Mouse (Mus musculus): ENCODE data around the gene Hsd3b7. TPM values are rescaled to one million over a fixed set of nuclear protein-coding genes. Genes with fewer than 3 reads are reported as not detected.

Hsd3b7 gene
- total RNA-seq, 1 experiment: 14.7 TPM

DNA sequence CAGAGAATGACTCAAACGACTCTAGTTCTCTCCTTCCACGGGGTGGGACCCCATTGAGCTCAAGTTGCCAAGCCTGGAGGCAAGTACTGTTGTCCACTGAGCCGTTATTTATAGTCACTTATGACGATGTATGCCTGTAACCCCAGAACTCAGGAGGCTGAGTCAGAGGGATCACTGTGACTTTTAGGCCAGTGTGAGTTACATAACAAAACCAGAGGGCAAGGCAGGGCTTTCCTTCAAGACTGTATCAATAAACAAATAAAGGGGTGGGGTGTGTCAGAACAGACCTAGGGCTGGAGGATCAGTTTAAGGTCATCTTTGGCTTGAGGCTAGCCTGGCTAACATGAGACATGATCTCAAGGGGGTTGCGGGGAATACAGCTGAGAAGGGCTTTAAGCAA, 50.5 kb downstream of the Hsd3b7 start:
- in situ Hi-C loops (cut with MboI; ENCODE audit: low sequenced_read_pairs in 2 of 2, unreplicated experiment in 2 of 2): no loop called here
- H3K9ac ChIP-seq (ENCODE audit: insufficient read depth, low read depth, low read length, poor library complexity, severe bottlenecking): no peak overlapping the region

More for the DNA sequence above, 50.5 kb downstream of the Hsd3b7 start:
- no peak for DNase-seq (ENCODE audit: low read depth, low spot score)
- Histone ChIP-seq H3K9me3 (ENCODE audit: control insufficient read depth, insufficient read depth, low read depth, low read length) (no peaks in the 10 kb centered on the region), H3K27ac (ENCODE audit: insufficient read depth, low read depth, low read length, poor library complexity, severe bottlenecking) (no peak overlapping the region), H3K4me1 (ENCODE audit: control insufficient read depth in 2 of 2, insufficient read depth in 2 of 2, low read length in 2 of 2, poor library complexity in 1 of 2) (peaks cover 0 to 6% of the 10 kb centered on the region in 2 experiments; a peak in 2 of 4 replicates), H3K4me3 (ENCODE audit: insufficient read depth in 1 of 2, low read depth in 1 of 2, low read length in 2 of 2, poor library complexity in 1 of 2, severe bottlenecking in 1 of 2) (no peak overlapping the region), H3K36me3 (ENCODE audit: control insufficient read depth, insufficient read depth, low read length, poor library complexity, severe bottlenecking) (peaks cover 16% of the 10 kb centered on the region; the same call in 1 of the 2 replicates)
- TF ChIP-seq HCFC1 (IDR thresholded peaks at IDR 0.05; ENCODE audit: borderline replicate concordance, insufficient read depth, low read length): no peak
- no peak for TF ChIP-seq CHD2 (IDR thresholded peaks at IDR 0.05; ENCODE audit: low read depth, low read length)
- no peak for TF ChIP-seq MAFK (IDR thresholded peaks at IDR 0.05; ENCODE audit: insufficient read depth, low read depth, low read length)
- TF ChIP-seq ZC3H11A (IDR thresholded peaks at IDR 0.05; ENCODE audit: borderline replicate concordance, low read depth, low read length): no peak
- no peak for TF ChIP-seq ZNF384 (IDR thresholded peaks at IDR 0.05; ENCODE audit: low read depth, low read length)

Other genes starting within 250 kb of the Hsd3b7 start
- 5.0 TPM in 1 of 2 replicates, not detected in the other for gene Tmem265, start 239.2 kb upstream of the Hsd3b7 start, total RNA-seq (2012; rRNA removed)
- gene Phkg2, start 227.3 kb upstream of the Hsd3b7 start, total RNA-seq (2012; rRNA removed): 32.1 and 46.1 TPM in 2 replicates
- 3.8 and 6.0 TPM in 2 replicates for gene Ccdc189, start 212.0 kb upstream of the Hsd3b7 start, total RNA-seq (2012; rRNA removed)
- gene Rnf40, start 211.8 kb upstream of the Hsd3b7 start, total RNA-seq (2012; rRNA removed): 71.0 and 94.9 TPM in 2 replicates
- gene Zfp629, start 184.8 kb upstream of the Hsd3b7 start, total RNA-seq (2012; rRNA removed): 2.1 and 2.9 TPM in 2 replicates
- gene Bcl7c, start 91.7 kb upstream of the Hsd3b7 start, total RNA-seq (2012; rRNA removed): 35.6 and 36.8 TPM in 2 replicates
- 2.3 and 3.0 TPM in 2 replicates for gene Ctf1, start 87.9 kb upstream of the Hsd3b7 start, total RNA-seq (2012; rRNA removed)
- gene Ctf2, start 68.4 kb upstream of the Hsd3b7 start, total RNA-seq (2012; rRNA removed): 0.69 and 0.71 TPM in 2 replicates
- 86.9 and 93.0 TPM in 2 replicates for gene Fbxl19, start 56.1 kb upstream of the Hsd3b7 start, total RNA-seq (2012; rRNA removed)
- gene Orai3, start 30.8 kb upstream of the Hsd3b7 start, total RNA-seq (2012; rRNA removed): 14.0 and 30.7 TPM in 2 replicates
- 22.6 and 24.4 TPM in 2 replicates for gene Setd1a, start 23.9 kb upstream of the Hsd3b7 start, total RNA-seq (2012; rRNA removed)
- 1.5 and 1.9 TPM in 2 replicates for gene Gm49388, start 15.0 kb upstream of the Hsd3b7 start, total RNA-seq (2012; rRNA removed)
- 20.9 and 23.7 TPM in 2 replicates for gene Stx4a, start 23.7 kb downstream of the Hsd3b7 start, total RNA-seq (2012; rRNA removed)
- 1.4 and 1.7 TPM in 2 replicates for gene Stx1b, start 23.9 kb downstream of the Hsd3b7 start, total RNA-seq (2012; rRNA removed)
- gene Zfp646, start 75.6 kb downstream of the Hsd3b7 start, total RNA-seq (2012; rRNA removed): 44.7 and 52.5 TPM in 2 replicates
- gene Zfp668, start 76.2 kb downstream of the Hsd3b7 start, total RNA-seq (2012; rRNA removed): 8.6 and 11.3 TPM in 2 replicates
- 0.67 and 0.69 TPM in 2 replicates for gene Prss53, start 90.4 kb downstream of the Hsd3b7 start, total RNA-seq (2012; rRNA removed)
- not detected in 2 replicates for gene Gm21974, start 94.8 kb downstream of the Hsd3b7 start, total RNA-seq (2012; rRNA removed)
- 88.5 and 115 TPM in 2 replicates for gene Vkorc1, start 95.0 kb downstream of the Hsd3b7 start, total RNA-seq (2012; rRNA removed)
- 53.9 and 56.4 TPM in 2 replicates for gene Bckdk, start 103.5 kb downstream of the Hsd3b7 start, total RNA-seq (2012; rRNA removed)
- 35.1 and 35.6 TPM in 2 replicates for gene Kat8, start 111.9 kb downstream of the Hsd3b7 start, total RNA-seq (2012; rRNA removed)
- 11.3 and 16.5 TPM in 2 replicates for gene Prss8, start 129.5 kb downstream of the Hsd3b7 start, total RNA-seq (2012; rRNA removed)
- 15.3 and 15.4 TPM in 2 replicates for gene Prss36, start 146.1 kb downstream of the Hsd3b7 start, total RNA-seq (2012; rRNA removed)
- gene Fus, start 166.9 kb downstream of the Hsd3b7 start, total RNA-seq (2012; rRNA removed): 91.6 and 142 TPM in 2 replicates
- gene Pycard, start 193.3 kb downstream of the Hsd3b7 start, total RNA-seq (2012; rRNA removed): 38.7 and 62.1 TPM in 2 replicates
- gene Trim72, start 203.3 kb downstream of the Hsd3b7 start, total RNA-seq (2012; rRNA removed): 1.1 and 1.2 TPM in 2 replicates

Data from ES-E14 (cell line).